Mouse (Mus musculus): ENCODE data around the gene Gm28047. TPM values are rescaled to one million over a fixed set of nuclear protein-coding genes. Genes with fewer than 3 reads are reported as not detected.

Gene Gm28047
- 0.55 TPM in 1 of 2 replicates, not detected in the other for polyA plus RNA-seq (2012; rRNA removed; ENCODE audit: low replicate concordance)

GRCm38 (mm10) chr15:102624970-102625686 lies at the start of gene Gm28047, which contains the start of gene Atf7:
TSS of gene Gm28047 (minus strand) at chr15:102625067.
TSS of gene Atf7 (minus strand) at chr15:102625464.

GRCm38 (mm10) chr15:102672215-102673071 lies 47.6 kb upstream of the Gm28047 start, which contains the start of gene Atp5g2:
TSS of gene Atp5g2 (minus strand) at chr15:102672352.

GRCm38 (mm10) chr15:102524892-102525485 lies 99.9 kb downstream of the Gm28047 start, which contains the start of gene Npff:
TSS of gene Npff (minus strand) at chr15:102524942.

GRCm38 (mm10) chr15:102517976-102518858 lies 106.7 kb downstream of the Gm28047 start, which contains the start of gene Tarbp2:
TSS of gene Tarbp2 (plus strand) at chr15:102518192.

GRCm38 (mm10) chr15:102516728-102517404 lies 108.0 kb downstream of the Gm28047 start, which contains the start of gene Map3k12:
TSS of gene Map3k12 (minus strand) at chr15:102517064.

GRCm38 (mm10) chr15:102503447-102503846 lies 121.4 kb downstream of the Gm28047 start, which contains the start of gene Gm10337:
TSS of gene Gm10337 (plus strand) at chr15:102503722.

Other genes starting within 250 kb of the Gm28047 start
- gene Sp1, start 218.9 kb downstream of the Gm28047 start, polyA plus RNA-seq (2012; rRNA removed; ENCODE audit: low replicate concordance) = 15.4 and 32.6 TPM in 2 replicates
- 10.6 and 12.4 TPM in 2 replicates for gene Amhr2, start 179.7 kb downstream of the Gm28047 start, polyA plus RNA-seq (2012; rRNA removed; ENCODE audit: low replicate concordance)
- gene Prr13, start 166.0 kb downstream of the Gm28047 start, polyA plus RNA-seq (2012; rRNA removed; ENCODE audit: low replicate concordance) = 145 and 150 TPM in 2 replicates
- gene Pcbp2, start 154.5 kb downstream of the Gm28047 start, polyA plus RNA-seq (2012; rRNA removed; ENCODE audit: low replicate concordance) = 503 and 615 TPM in 2 replicates
- gene Gm10337, start 121.3 kb downstream of the Gm28047 start, polyA plus RNA-seq (2012; rRNA removed; ENCODE audit: low replicate concordance) = not detected in 2 replicates
- gene Map3k12, start 108.0 kb downstream of the Gm28047 start, polyA plus RNA-seq (2012; rRNA removed; ENCODE audit: low replicate concordance) = 11.1 and 27.7 TPM in 2 replicates
- gene Tarbp2, start 106.9 kb downstream of the Gm28047 start, polyA plus RNA-seq (2012; rRNA removed; ENCODE audit: low replicate concordance) = 62.5 and 90.9 TPM in 2 replicates
- 10.2 and 11.7 TPM in 2 replicates for gene Npff, start 100.1 kb downstream of the Gm28047 start, polyA plus RNA-seq (2012; rRNA removed; ENCODE audit: low replicate concordance)
- gene Atf7, start 397 bp upstream of the Gm28047 start, polyA plus RNA-seq (2012; rRNA removed; ENCODE audit: low replicate concordance) = 116 and 182 TPM in 2 replicates
- 248 and 411 TPM in 2 replicates for gene Atp5g2, start 47.3 kb upstream of the Gm28047 start, polyA plus RNA-seq (2012; rRNA removed; ENCODE audit: low replicate concordance)
- gene Calcoco1, start 97.1 kb upstream of the Gm28047 start, polyA plus RNA-seq (2012; rRNA removed; ENCODE audit: low replicate concordance) = 76.5 and 77.4 TPM in 2 replicates